Mouse (Mus musculus) limb, embryonic 14.5 days (tissue): ENCODE results near the gene Prr29. TPM values are rescaled to one million over a fixed set of nuclear protein-coding genes. Genes with fewer than 3 reads are reported as not detected.
A peak's percentile ranks its signal among the peaks of the same experiment; 100 is the strongest.

Experiments used
- ATAC-seq: fragments of 200-750 bp; cut with Nextera tagmentation; 2 replicates; pipeline ENCODE4 v1.8.0; 2017; ENCODE audit warnings: low read depth, moderate number of reproducible peaks, moderate TSS enrichment; ENCODE audit not compliant: low FRiP score
- DNase-seq: peaks from one replicate; pipeline ENCODE4 v3.0.0-alpha.2; 2015; ENCODE audit warnings: low spot score
- H3K27ac ChIP-seq: fragments of 300-500 bp; sonication (generic); replicated peaks from 2 replicates; pipeline ENCODE4 v1.5.1; 2014; ENCODE audit warnings: low read depth, mild to moderate bottlenecking, low read length, moderate library complexity, mixed read lengths
- H3K27me3 ChIP-seq: fragments of 300-500 bp; sonication (generic); 2 replicates; pipeline ENCODE4 v1.6.1; 2014; ENCODE audit warnings: low read length, mixed read lengths; ENCODE audit not compliant: control insufficient read depth, insufficient read depth
- H3K36me3 ChIP-seq: fragments of 300-500 bp; sonication (generic); 2 replicates; pipeline ENCODE4 v1.6.1; 2014; ENCODE audit warnings: mild to moderate bottlenecking, low read length, moderate library complexity, mixed read lengths; ENCODE audit not compliant: control insufficient read depth, insufficient read depth
- H3K4me1 ChIP-seq: fragments of 300-500 bp; sonication (generic); 2 replicates; pipeline ENCODE4 v1.6.1; 2014; ENCODE audit warnings: antibody characterized with exemption, low read length, mixed read lengths; ENCODE audit not compliant: control insufficient read depth, insufficient read depth
- H3K4me2 ChIP-seq: fragments of 300-500 bp; sonication (generic); replicated peaks from 2 replicates; pipeline ENCODE4 v1.6.1; 2014; ENCODE audit warnings: low read depth, mild to moderate bottlenecking, low read length, moderate library complexity; ENCODE audit not compliant: severe bottlenecking
- H3K4me3 ChIP-seq: fragments of 300-500 bp; sonication (generic); replicated peaks from 2 replicates; pipeline ENCODE4 v1.5.1; 2014; ENCODE audit warnings: low read length
- H3K9ac ChIP-seq: fragments of 300-500 bp; sonication (generic); 2 replicates; pipeline ENCODE4 v1.6.1; 2014; ENCODE audit warnings: mild to moderate bottlenecking, low read depth, low read length, moderate library complexity; ENCODE audit not compliant: severe bottlenecking
- H3K9me3 ChIP-seq: fragments of 300-500 bp; sonication (generic); 2 replicates; pipeline ENCODE4 v1.6.1; 2016; ENCODE audit warnings: low read length; ENCODE audit not compliant: control insufficient read depth
- POLR2A ChIP-seq: fragments of 200-500 bp; IDR thresholded peaks from 2 replicates; pipeline ENCODE4 v1.8.0; 2012; ENCODE audit warnings: inconsistent platforms, mild to moderate bottlenecking, moderate library complexity, borderline replicate concordance; ENCODE audit not compliant: insufficient read depth, insufficient read length; ENCODE audit errors: extremely low read depth
- WGBS: fragments of 180-500 bp; shearing (Covaris S2); extraction: QIAGEN DNeasy Blood & Tissue Kit; methylation state at CpG from one replicate; pipeline ENCODE4 v1.1.7; 2014; 5-methylcytosine and 5-hydroxymethylcytosine counted together
- polyA plus RNA-seq, 2 experiments: library from polyadenylated mRNA; depleted of rRNA in 1 of 2; stranded (reverse) in 1 of 2; unstranded in 1 of 2; fragments of >200 nt; fragmentation: Nextera tagmentation in 1 of 2; extraction: Ambion mirVana in 1 of 2; gene quantifications; 2 replicates each; pipeline versions ENCODE4 v1.2.1 to v1.2.3; 2012 to 2014

Prr29 gene
- polyA plus RNA-seq, 2 experiments: 0.59 to 1.1 TPM

DNA sequence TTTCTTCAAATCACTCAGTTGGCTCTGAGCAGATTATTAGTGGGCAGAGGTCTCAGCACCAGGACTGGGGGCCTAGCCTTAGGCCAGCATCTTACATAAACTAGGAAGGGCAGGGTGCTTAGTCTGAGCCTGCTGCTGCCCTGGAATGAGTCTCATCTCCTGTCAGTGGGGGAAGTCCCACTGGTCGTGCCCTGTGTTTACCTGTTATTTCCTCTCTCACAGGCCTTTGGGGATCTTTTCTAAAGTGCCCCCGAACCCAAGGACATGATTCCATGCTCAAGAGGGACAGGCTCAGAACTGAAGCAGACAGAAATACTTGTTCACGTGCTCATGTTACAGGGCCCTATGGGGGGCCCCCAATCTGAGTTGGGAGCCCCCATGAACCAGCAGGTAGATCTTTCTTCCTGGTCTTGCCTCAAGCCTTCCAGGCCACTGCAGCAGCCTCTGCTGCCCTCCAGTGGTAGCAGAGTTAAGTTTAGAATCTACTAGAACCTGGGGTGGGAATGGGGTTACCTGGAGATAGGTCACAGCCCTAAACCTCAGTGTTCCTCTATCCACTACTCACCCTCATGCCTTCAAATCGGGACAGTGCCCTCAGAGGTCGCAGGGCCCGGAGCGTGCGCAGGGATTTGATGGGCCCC lies 39.6 kb upstream of the Prr29 start:
- no peak overlapping the region for H3K27ac ChIP-seq
- DNase-seq (peak; percentile 66), ATAC-seq (no peak)
- H3K9me3 ChIP-seq: no peaks in the 10 kb centered on the region
- H3K9ac ChIP-seq: no peak overlapping the region
- no peak for TF ChIP-seq POLR2A
- 66% methylated on average over 8 of the region's 8 CpGs for WGBS
- no peaks in the 10 kb centered on the region for H3K36me3 ChIP-seq
- H3K4me3 ChIP-seq: no peak overlapping the region
- H3K4me2 ChIP-seq: no peak overlapping the region
- no peaks in the 10 kb centered on the region for H3K27me3 ChIP-seq
- H3K4me1 ChIP-seq: peaks cover 4% of the 10 kb centered on the region; the same call in 1 of the 2 replicates

DNA sequence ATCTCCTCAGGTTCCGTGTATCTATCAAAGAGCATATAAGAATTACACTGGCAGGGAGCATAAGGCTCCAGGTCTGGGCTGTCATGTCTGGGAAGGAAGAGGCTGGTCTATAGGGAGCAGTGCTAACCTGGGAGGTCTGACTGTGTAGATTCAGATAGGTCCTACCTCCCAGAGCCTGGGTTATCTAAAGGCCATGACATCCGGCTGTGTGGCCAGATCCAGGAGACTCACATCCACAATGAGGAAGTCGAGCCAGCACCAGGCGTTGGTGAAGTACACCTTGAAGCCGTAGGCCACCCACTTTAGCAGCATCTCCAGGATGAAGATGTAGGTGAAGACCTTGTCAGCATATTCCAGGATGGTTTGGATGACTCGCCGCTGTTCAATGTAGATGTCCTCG lies 38.8 kb upstream of the Prr29 start:
- ATAC-seq: no peak
- WGBS: 90% methylated on average over 8 of the region's 8 CpGs

DNA sequence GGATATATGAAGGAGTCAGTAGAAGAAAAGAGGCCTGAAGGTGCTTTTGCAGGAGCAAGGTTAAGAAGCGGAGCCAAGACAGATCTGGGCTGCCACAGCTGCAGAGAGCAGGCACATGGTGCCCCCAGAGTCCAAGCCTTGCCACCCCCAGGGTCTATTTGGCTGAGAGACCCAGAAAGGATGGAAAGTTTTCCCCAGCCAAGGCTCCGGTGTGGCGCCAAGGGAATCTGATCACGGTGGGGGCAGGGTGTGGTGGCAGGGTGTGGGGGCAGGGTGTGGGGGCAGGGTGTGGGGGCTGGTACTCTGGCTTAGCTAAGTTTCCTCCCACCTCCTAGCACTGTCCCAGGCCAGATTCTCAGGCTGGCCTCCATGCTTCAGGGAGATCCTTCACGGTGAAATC lies 36.8 kb upstream of the Prr29 start:
- no peaks in the 10 kb centered on the region for H3K9me3 ChIP-seq
- H3K4me2 ChIP-seq: no peak overlapping the region
- ATAC-seq (no peak), DNase-seq (no peak)
- no peak overlapping the region for H3K4me3 ChIP-seq
- H3K27ac ChIP-seq: no peak overlapping the region
- no peaks in the 10 kb centered on the region for H3K36me3 ChIP-seq
- no peaks in the 10 kb centered on the region for H3K27me3 ChIP-seq
- H3K4me1 ChIP-seq: peaks cover 4% of the 10 kb centered on the region; the same call in 1 of the 2 replicates
- TF ChIP-seq POLR2A: no peak
- H3K9ac ChIP-seq: no peak overlapping the region; the same call in 1 of the 2 replicates
- 56% methylated on average over 5 of the region's 5 CpGs for WGBS

More for the DNA sequence above, 38.8 kb upstream of the Prr29 start:
- Histone ChIP-seq H3K27me3 (no peaks in the 10 kb centered on the region), H3K4me3 (no peak overlapping the region), H3K9me3 (no peaks in the 10 kb centered on the region), H3K36me3 (no peaks in the 10 kb centered on the region), H3K4me2 (no peak overlapping the region), H3K4me1 (peaks cover 4% of the 10 kb centered on the region; the same call in 1 of the 2 replicates), H3K9ac (no peak overlapping the region), H3K27ac (no peak overlapping the region)
- no peak for DNase-seq
- TF ChIP-seq POLR2A: no peak

DNA sequence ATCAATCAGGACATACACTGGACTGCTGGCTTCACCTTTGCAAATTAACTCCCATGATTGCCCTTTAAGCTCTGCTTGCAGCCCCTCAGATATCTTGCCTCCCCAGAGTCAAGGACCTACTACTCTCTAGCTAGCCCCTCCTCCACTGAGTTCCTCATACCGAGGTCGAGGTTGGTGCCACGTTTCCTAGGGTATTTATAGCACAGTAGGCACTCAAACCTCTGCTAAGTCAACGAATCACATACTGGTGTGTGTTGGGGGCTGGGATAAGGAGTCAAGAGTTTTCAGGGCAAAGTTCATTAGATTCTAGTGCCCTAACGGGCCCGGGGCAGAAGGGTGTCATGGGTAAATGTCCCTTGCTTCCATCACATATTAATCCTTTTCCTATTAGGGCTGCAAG lies 36.1 kb upstream of the Prr29 start:
- H3K4me3 ChIP-seq: no peak overlapping the region
- no peak overlapping the region for H3K9ac ChIP-seq
- H3K27me3 ChIP-seq: no peaks in the 10 kb centered on the region
- H3K27ac ChIP-seq: no peak overlapping the region
- TF ChIP-seq POLR2A: no peak
- H3K9me3 ChIP-seq: no peaks in the 10 kb centered on the region
- 59% methylated on average over 6 of the region's 6 CpGs for WGBS
- no peaks in the 10 kb centered on the region for H3K36me3 ChIP-seq
- ATAC-seq: no peak
- peaks cover 4% of the 10 kb centered on the region; the same call in 1 of the 2 replicates for H3K4me1 ChIP-seq
- no peak for DNase-seq
- no peak overlapping the region for H3K4me2 ChIP-seq

DNA sequence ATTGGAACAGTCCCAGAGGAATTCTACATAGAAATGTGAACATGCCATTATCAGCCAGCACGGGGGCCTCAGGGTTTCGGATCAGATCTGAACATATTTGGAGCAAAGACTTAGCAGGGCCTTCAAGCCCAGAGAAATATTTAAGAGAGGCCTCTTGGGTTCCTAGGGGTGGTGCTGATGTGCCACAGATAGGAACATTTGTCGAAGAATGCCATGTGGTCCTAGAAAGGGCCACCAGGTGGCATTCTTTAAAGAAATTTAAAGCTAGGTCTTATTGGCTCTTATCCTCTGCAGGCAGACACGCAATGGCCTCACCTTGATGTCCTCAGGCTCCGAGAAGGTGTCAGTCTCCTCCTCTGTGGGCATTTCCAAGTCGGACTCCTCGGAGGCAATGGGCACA lies 35.6 kb upstream of the Prr29 start:
- H3K4me2 ChIP-seq: no peak overlapping the region
- no peaks in the 10 kb centered on the region for H3K27me3 ChIP-seq
- H3K9ac ChIP-seq: no peak overlapping the region
- no peak for ATAC-seq
- H3K36me3 ChIP-seq: no peaks in the 10 kb centered on the region
- 57% methylated on average over 7 of the region's 7 CpGs for WGBS
- H3K9me3 ChIP-seq: no peaks in the 10 kb centered on the region
- peak; percentile 41 for DNase-seq
- peaks cover 4% of the 10 kb centered on the region; the same call in 1 of the 2 replicates for H3K4me1 ChIP-seq
- no peak overlapping the region for H3K4me3 ChIP-seq
- no peak overlapping the region for H3K27ac ChIP-seq
- no peak for TF ChIP-seq POLR2A
